Mouse (Mus musculus) cerebellum, postnatal 10 days (tissue): ENCODE data around the gene Bicra.

Experiments
- DNase-seq, 2 experiments: peaks; one replicate each; pipeline ENCODE4 v3.0.0; 2021; ENCODE audit warnings: mixed read lengths in 2 of 2

Bicra gene

GRCm38 (mm10) chr7:16046481-16047337 lies 1.0 kb downstream of the Bicra start:
- DNase-seq: peak; percentile 82 to 85

GRCm38 (mm10) chr7:16046101-16046480 lies 1.6 kb downstream of the Bicra start:
- DNase-seq: peak; percentile 67 to 69

GRCm38 (mm10) chr7:16045538-16045937 lies 2.2 kb downstream of the Bicra start:
- peak in 1 of 2 experiments; percentile 26 for DNase-seq

DNA sequence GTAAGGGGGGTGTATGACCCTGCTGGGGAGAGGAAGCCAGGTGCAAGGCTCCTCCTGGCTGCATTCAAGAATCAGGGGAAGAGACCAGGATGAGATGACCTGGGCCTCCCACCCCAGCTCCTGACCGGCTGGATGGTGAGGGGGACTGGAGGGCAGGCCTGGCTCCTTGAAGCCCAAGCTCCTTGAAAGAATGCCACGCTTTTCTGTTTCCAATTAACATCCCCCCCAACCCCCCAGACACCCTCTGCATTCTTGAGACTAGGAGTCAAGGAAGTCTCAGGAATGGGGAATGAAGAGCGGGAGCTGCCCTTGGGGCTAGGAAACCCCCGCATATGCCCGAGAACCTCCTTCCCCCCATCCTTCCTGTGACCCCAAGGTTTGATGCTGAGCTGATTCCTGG lies 3.2 kb downstream of the Bicra start:
- no peak for DNase-seq

GRCm38 (mm10) chr7:16043861-16044435 lies 3.8 kb downstream of the Bicra start:
- peak in 1 of 2 experiments; percentile 16 for DNase-seq

DNA sequence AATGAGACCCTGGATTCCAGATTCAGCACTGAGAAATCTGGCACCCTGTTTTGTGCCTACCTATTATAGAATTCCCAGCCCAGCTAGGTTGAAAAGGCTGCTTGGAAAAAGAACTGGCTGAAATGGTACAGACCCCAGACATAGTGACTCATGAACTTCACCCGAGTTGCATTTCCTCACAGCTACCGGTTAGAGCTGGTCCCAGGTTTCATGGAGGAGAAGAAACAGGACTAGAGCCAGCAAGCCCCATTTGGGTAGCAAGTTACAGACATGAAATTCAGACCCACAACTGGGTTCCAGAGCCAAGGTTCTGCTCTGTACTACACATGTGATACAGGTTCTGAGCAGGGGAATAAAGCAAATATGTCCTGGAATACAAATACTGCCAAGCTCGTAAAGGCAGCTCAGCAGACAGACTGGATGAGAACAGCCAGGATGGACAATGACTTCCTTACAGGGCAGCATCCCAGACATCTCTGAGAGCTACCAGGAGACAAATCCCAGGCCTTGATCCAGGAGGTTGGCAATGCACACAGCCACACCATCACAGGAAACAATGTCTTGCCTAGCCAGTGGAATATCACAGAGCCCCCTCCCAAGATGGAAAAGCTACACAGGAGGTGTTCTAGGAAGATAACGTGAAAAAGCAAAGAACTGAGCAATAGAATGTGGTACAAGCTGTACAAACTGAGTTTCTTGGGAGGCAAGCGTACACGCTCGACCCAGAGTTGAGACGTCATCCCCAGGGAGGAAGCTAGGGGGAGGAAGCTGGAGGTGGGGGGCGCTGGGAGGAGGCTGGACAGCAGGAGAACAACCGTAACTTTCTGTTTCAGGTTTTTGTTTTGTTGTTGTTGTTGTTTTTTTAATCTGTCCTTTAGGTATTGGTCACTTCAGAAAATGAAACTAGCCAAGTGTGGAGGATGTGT lies 4.6 kb downstream of the Bicra start:
- DNase-seq: no peak

- DNase-seq: peak; percentile 82
These were observed 6.5 kb downstream of the Bicra start for GRCm38 (mm10) chr7:16041208-16041607.

- DNase-seq: no peak
These were observed 8.4 kb downstream of the Bicra start for GRCm38 (mm10) chr7:16039363-16039762.

GRCm38 (mm10) chr7:16036972-16037371 lies 10.7 kb downstream of the Bicra start:
- no peak for DNase-seq

DNA sequence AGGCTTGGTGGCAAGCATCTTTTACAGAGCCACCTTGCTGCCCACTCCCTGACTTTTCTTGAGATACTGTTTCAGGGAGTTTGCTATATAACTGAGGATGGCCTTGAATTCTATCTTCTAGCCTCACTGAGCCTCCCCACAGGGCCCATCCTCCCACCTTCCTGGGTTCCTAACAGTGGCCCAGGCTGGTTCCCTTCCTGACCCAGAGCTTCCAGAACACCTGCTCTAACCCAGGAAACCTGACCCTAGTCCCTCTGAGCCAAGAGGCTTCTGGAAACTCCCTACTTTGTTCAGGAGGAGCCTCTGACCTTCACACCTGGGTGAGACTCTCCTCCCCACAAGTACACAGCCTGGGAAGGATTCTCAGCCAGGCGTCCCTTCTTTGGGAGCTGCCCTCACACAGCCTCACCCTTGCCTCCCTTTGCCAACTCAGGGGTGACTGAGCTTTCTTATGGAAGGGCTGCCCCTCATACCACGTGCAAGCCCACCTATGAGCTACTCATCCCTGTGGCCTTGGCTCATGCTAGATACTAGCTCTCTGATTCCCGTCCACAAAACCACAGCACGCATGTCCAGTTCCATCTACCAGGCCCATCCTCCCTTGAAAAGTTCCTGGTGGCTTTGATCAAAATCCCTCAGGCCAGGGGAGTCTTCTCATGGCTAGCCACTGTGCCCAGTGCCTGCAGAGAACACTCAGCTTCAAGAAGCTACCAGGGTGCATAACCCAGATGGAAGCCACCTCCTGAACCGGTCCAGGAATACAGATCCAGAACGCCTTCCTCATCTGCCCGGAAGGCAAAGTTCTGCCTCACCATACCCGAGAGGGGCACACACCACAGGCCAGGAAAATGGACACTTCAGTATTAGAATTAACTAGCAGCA lies 13.9 kb downstream of the Bicra start:
- no peak for DNase-seq

- DNase-seq: no peak
These were observed 14.7 kb downstream of the Bicra start for GRCm38 (mm10) chr7:16033059-16033458.

DNA sequence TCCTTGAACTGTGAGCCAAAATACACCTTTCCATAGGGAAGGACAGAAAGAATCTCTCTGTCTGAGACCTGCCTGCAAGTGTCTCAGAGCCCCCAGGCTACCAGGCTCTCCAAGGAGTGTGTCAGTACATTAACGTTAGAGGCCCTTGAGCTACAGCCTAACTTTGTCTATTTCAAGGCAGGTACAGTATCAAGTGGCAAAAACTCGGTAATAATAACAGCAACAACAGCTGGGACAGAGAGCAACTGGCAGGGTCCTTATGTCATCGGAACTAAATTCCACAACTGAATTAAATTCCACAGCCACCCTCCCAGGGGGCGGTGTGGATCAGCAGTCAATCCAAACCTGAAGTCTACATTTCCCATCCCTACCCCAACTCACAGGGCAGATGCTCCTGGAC lies 16.6 kb downstream of the Bicra start:
- DNase-seq: no peak

DNA sequence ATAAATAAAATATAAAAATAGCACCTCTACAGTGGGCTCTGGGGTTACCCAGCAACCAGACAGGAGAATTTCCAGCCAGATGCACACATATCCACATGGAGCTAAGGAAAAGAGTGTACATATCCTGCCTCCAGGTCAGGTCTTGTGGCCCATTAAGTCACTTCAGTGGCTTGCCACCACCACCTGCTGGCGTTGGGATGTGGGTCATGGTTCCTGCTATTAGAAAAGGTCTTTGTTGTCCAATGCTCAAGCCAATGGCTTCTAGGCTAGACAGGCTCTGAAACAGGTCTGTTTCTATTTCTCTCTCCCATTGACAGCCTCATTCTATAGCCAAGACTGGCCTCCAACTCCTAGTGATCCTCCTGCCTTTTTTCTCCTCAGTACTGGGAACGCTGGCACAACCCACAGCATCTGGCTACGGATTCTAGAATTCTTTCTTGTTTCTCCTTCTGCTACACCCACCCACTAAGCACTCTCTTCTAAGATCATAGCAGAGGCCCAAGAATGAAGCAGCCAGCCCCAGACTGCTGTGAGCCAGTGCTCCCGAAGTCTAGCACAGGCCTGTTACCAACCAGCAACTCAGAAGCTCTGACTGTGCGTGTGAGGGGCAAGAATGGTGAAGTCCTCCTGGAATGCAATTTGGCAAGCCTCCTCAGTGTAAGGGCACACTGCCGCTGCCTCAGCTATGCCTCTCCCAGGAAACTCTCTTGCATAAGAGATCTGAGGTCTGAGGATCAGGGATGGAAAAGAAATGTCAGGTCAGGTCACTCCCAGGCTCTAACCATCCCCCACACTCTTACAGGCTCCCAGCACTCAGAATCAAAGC lies 19.4 kb downstream of the Bicra start:
- peak in 1 of 2 experiments; percentile 22 for DNase-seq

DNA sequence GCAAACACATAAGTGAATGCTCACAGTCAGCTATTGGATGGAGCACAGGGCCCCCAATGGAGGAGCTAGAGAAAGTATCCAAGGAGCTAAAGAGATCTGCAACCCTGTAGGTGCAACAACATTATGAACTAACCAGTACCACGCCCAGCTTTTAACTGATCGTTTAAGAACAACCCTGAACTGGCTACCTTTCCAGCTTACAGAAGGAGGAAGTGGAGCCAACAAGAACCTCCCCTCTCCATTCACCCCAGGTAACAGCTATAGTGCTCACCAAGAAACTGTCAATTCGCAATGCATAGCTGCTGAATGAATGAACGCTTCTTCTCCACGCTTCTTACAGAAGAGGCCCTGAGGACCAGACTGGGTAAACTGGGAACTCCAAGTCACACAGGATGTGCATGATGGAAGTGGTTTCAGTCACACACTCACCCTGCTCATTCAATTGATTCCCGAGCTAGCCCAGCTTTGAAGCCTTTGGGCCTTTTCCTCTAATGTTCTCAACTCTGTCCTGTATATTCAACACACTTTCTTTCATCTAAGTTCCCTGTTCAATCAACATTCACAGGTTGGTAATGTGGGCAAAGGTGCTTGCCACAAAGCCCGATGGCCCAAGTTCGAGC lies 23.0 kb downstream of the Bicra start:
- DNase-seq: no peak

DNA sequence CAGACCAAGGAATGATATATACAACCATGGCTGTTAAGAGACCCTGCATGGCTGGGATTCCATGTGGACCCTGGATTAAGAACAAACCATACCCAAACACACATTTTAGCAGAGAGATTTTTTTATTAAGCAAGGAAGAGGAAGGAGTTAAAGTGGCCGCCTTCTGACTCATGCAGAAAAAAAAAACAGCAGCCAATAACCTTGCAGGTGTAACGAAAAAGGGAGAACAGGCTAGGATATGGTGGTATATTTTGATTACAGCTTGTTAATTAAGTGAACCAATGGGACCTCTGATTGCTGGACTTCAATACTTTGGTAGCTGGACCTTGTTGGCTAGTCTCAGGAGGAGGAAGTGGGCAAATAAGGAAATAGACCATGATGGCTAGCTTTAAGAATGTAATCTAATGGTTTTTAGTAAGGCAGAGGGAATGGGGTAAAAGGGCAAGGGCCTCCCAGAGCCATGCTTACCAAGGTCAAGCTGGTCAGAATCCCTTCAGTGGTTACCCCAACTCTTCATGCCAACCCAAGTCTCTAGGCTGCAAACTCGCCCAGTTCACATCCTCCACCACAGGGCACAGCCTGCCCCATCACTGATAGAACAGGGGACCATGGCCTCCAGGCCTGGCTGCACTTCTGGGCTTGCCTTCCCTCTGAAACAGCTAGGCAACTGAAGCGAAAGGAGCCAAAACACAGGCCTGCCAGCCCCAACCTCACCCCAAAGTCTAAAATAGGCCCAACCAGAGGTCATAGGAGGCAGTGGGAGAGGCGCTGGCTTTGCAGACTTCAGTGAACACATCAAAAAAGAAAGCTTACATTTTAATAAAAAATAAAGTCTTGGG lies 28.2 kb downstream of the Bicra start:
- DNase-seq: no peak

GRCm38 (mm10) chr7:16018016-16018810 lies 29.5 kb downstream of the Bicra start:
- DNase-seq: no peak

DNA sequence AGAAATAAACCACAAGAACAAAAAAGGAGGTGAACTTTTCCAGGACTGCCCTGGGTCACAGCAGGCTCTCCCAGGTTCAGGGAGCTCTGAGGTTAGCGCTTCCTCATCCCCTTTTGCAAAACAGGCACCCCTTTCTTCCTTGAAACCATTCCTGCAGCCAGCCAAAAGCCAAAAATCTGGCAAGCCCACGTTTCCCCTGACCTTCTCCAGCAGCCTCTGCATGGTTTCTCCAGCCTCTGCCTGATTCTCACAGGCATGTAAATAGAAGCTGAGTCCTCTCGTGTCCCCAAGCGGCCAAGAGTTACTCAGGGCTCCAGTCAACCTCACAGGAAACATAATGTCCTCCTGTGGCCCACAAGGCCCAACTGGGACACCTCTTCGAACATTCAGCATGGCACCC lies 32.3 kb downstream of the Bicra start:
- no peak for DNase-seq

- DNase-seq: peak; percentile 38 to 54
These were observed 33.1 kb downstream of the Bicra start for GRCm38 (mm10) chr7:16014521-16015175.
